ENCODE assay signal across 16 mouse cellular contexts in the genomic region with DNA sequence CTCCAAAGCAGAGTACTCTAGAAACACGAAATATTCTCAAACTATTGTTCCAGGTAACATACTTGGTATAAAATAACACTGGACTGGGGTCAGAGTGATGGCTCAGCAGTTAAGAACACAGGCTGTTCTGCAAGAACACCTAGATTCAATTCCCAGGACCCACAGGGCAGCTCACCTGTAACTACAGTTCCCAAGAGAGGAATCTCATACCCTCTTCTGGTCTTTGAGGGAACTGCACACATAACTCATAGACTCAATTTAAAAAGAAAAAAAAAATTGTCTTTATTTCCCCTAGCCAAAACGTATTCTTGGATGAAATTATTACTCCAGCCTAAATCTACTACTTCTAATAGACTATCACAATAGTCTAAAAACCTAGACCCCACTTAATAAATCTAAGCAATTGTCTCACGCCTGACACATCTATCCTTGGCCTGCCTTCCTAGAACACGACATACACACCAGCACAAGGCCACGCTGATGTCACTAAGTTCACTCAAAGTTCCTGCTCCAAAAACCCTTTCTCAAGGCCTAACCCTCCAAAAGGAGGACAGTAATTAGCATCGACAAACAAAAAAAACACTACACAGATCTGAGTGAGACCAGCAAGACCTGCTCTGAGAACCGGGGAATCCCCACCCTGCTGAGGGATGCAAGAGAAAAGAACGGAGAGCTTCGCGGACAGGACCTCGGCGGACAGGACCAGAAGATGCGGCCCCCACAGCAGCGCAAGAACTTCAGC.
DNase-seq lines count a peak whose midpoint lies in the region; ATAC-seq and TF ChIP-seq lines count a peak whose summit lies in the region.
"Had no signal": no experiment of that assay in that cellular context is flagged by ENCODE, and none has a peak within 500 bp of the region (broad histone marks: within the 10 kb centered on the region; RNA-seq: fewer than 3 reads in every experiment).

No protein-coding gene starts in this region.

- H3K9me3 ChIP-seq in intestine, postnatal 0 days (ENCODE audit: control insufficient read depth), result no peaks in the 10 kb centered on the region
- H3K9me3 ChIP-seq in intestine, embryonic 15.5 days, result no peaks in the 10 kb centered on the region
- H3K9me3 ChIP-seq in midbrain, embryonic 14.5 days (ENCODE audit: control insufficient read depth, low read length), result no peaks in the 10 kb centered on the region
- no peaks in the 10 kb centered on the region for H3K9me3 ChIP-seq in midbrain, embryonic 13.5 days
- H3K9me3 ChIP-seq: heart, embryonic 13.5 days; hindbrain, embryonic 15.5 days; stomach, embryonic 15.5 days had no signal

- no peak overlapping the region for H3K9ac ChIP-seq in intestine, postnatal 0 days (ENCODE audit: low read depth, low read length)
- H3K9ac ChIP-seq in intestine, embryonic 15.5 days, result no peak overlapping the region
- H3K9ac ChIP-seq in midbrain, embryonic 14.5 days (replicated peaks; ENCODE audit: low read length), result no peak overlapping the region
- H3K9ac ChIP-seq in midbrain, embryonic 13.5 days (replicated peaks), result no peak overlapping the region
- H3K9ac ChIP-seq: heart, embryonic 13.5 days; hindbrain, embryonic 15.5 days; stomach, embryonic 15.5 days had no signal

- no peak overlapping the region for H3K4me3 ChIP-seq in intestine, postnatal 0 days (ENCODE audit: low read depth, low read length)
- no peak overlapping the region for H3K4me3 ChIP-seq in intestine, embryonic 15.5 days (replicated peaks)
- H3K4me3 ChIP-seq in midbrain, embryonic 14.5 days (replicated peaks; ENCODE audit: low read depth, low read length), result no peak overlapping the region
- H3K4me3 ChIP-seq in midbrain, embryonic 13.5 days (replicated peaks), result no peak overlapping the region
- H3K4me3 ChIP-seq: heart, embryonic 13.5 days; hindbrain, embryonic 15.5 days; stomach, embryonic 15.5 days had no signal

- H3K36me3 ChIP-seq in intestine, postnatal 0 days (ENCODE audit: control insufficient read depth, insufficient read depth), result peaks cover 74% of the 10 kb centered on the region
- H3K36me3 ChIP-seq in intestine, embryonic 15.5 days, result peaks cover 39% of the 10 kb centered on the region
- H3K36me3 ChIP-seq in midbrain, embryonic 14.5 days (ENCODE audit: control insufficient read depth, insufficient read depth, low read length), result peaks cover 61% of the 10 kb centered on the region
- H3K36me3 ChIP-seq in midbrain, embryonic 13.5 days, result peaks cover 74% of the 10 kb centered on the region
- H3K36me3 ChIP-seq in splenic B cell, adult 2 months (ENCODE audit: control insufficient read depth, insufficient read depth, low read length, poor library complexity, severe bottlenecking), result peaks cover 13% of the 10 kb centered on the region

- H3K27ac ChIP-seq in intestine, postnatal 0 days (ENCODE audit: low read depth, low read length), result no peak overlapping the region
- H3K27ac ChIP-seq in intestine, embryonic 15.5 days, result no peak overlapping the region
- no peak overlapping the region for H3K27ac ChIP-seq in midbrain, embryonic 14.5 days (replicated peaks; ENCODE audit: low read depth, low read length)
- no peak overlapping the region for H3K27ac ChIP-seq in midbrain, embryonic 13.5 days
- H3K27ac ChIP-seq: heart, embryonic 13.5 days; hindbrain, embryonic 15.5 days; stomach, embryonic 15.5 days had no signal

- no peaks in the 10 kb centered on the region for H3K27me3 ChIP-seq in intestine, postnatal 0 days (replicated peaks; ENCODE audit: control insufficient read depth, insufficient read depth, low read length)
- H3K27me3 ChIP-seq in intestine, embryonic 15.5 days (replicated peaks), result no peaks in the 10 kb centered on the region
- H3K27me3 ChIP-seq in midbrain, embryonic 14.5 days (ENCODE audit: control insufficient read depth, insufficient read depth, low read length), result no peaks in the 10 kb centered on the region
- no peaks in the 10 kb centered on the region for H3K27me3 ChIP-seq in midbrain, embryonic 13.5 days
- H3K27me3 ChIP-seq in splenic B cell, adult 2 months (ENCODE audit: control insufficient read depth, insufficient read depth, low read length, poor library complexity, severe bottlenecking), result no peaks in the 10 kb centered on the region
- H3K27me3 ChIP-seq: heart, embryonic 13.5 days; hindbrain, embryonic 15.5 days; stomach, embryonic 15.5 days had no signal

- 93% methylated on average over 14 of the region's 14 CpGs for WGBS in intestine, postnatal 0 days
- 91% methylated on average over 14 of the region's 14 CpGs for WGBS in intestine, embryonic 15.5 days
- 93% methylated on average over 14 of the region's 14 CpGs for WGBS in midbrain, embryonic 14.5 days
- WGBS in midbrain, embryonic 13.5 days, result 95% methylated on average over 14 of the region's 14 CpGs

- ATAC-seq in intestine, postnatal 0 days, result no peak
- no peak for ATAC-seq in intestine, embryonic 15.5 days
- no peak for ATAC-seq in midbrain, embryonic 14.5 days (ENCODE audit: low FRiP score, low TSS enrichment)
- ATAC-seq in midbrain, embryonic 13.5 days, result no peak

- TF ChIP-seq CTCF in intestine, postnatal 0 days (IDR thresholded peaks at IDR 0.05; ENCODE audit: low read depth), result peak; percentile 55

- peak; percentile 61 for DNase-seq in adrenal gland, adult 8-10 months
- no peak for DNase-seq in adrenal gland, postnatal 4 days (ENCODE audit: low spot score in 2 of 2)
- peak; percentile 30 for DNase-seq in midbrain, embryonic 14.5 days
- peak; percentile 31 for DNase-seq in splenic B cell, adult 2 months (ENCODE audit: low read depth, low spot score)
- DNase-seq in right cerebral cortex, postnatal 25 days, result no peak
- DNase-seq: B cell, adult 2 months; cerebellum, adult 9-11 months; gastrocnemius, postnatal 25 days; kidney, postnatal 14 days; thymus, postnatal 36 days had no signal

- H3K4me2 ChIP-seq in intestine, postnatal 0 days (replicated peaks; ENCODE audit: low read depth), result no peak overlapping the region
- H3K4me2 ChIP-seq in intestine, embryonic 15.5 days (replicated peaks), result no peak overlapping the region
- H3K4me2 ChIP-seq in midbrain, embryonic 14.5 days (ENCODE audit: low read length), result no peak overlapping the region
- no peak overlapping the region for H3K4me2 ChIP-seq in midbrain, embryonic 13.5 days (replicated peaks)
- H3K4me2 ChIP-seq: heart, embryonic 13.5 days; hindbrain, embryonic 15.5 days; stomach, embryonic 15.5 days had no signal

- H3K4me1 ChIP-seq in intestine, postnatal 0 days (replicated peaks; ENCODE audit: control insufficient read depth, insufficient read depth, low read length), result no peaks in the 10 kb centered on the region
- no peaks in the 10 kb centered on the region for H3K4me1 ChIP-seq in intestine, embryonic 15.5 days (replicated peaks)
- no peaks in the 10 kb centered on the region for H3K4me1 ChIP-seq in midbrain, embryonic 14.5 days (ENCODE audit: control insufficient read depth, insufficient read depth, low read length)
- no peaks in the 10 kb centered on the region for H3K4me1 ChIP-seq in midbrain, embryonic 13.5 days (replicated peaks)
- H3K4me1 ChIP-seq: hindbrain, embryonic 15.5 days had no signal

Comparison
In these comparisons a context has a peak if more than half of its experiments do, and no peak if none do; other contexts are left out.
1. DNase-seq: peak in adrenal gland, adult 8-10 months (single experiment), midbrain, embryonic 14.5 days (single experiment) and splenic B cell, adult 2 months (single experiment); none in adrenal gland, postnatal 4 days (0 of 2) and right cerebral cortex, postnatal 25 days (single experiment).